Mouse (Mus musculus): Measurements from ENCODE around the gene Olfr110. TPM values are rescaled to one million over a fixed set of nuclear protein-coding genes. Genes with fewer than 3 reads are reported as not detected.

Gene Olfr110
- polyA plus RNA-seq, 1 experiment from 2014 or later: not detected

Other genes with a start within 250 kb of the Olfr110 start
- not detected in 2 replicates for gene Olfr98, start 228.7 kb upstream of the Olfr110 start, polyA plus RNA-seq (2016; fragmentation: Nextera tagmentation; extraction: Ambion mirVana)
- 1.8 and 2.1 TPM in 2 replicates for gene H2-M3, start 222.2 kb upstream of the Olfr110 start, polyA plus RNA-seq (2016; fragmentation: Nextera tagmentation; extraction: Ambion mirVana)
- gene Olfr99, start 209.0 kb upstream of the Olfr110 start, polyA plus RNA-seq (2016; fragmentation: Nextera tagmentation; extraction: Ambion mirVana): not detected in 2 replicates
- not detected in 2 replicates for gene Olfr101, start 188.2 kb upstream of the Olfr110 start, polyA plus RNA-seq (2016; fragmentation: Nextera tagmentation; extraction: Ambion mirVana)
- gene Olfr102, start 175.4 kb upstream of the Olfr110 start, polyA plus RNA-seq (2016; fragmentation: Nextera tagmentation; extraction: Ambion mirVana): not detected in 2 replicates
- gene Olfr103, start 152.8 kb upstream of the Olfr110 start, polyA plus RNA-seq (2016; fragmentation: Nextera tagmentation; extraction: Ambion mirVana): not detected in 2 replicates
- not detected in 2 replicates for gene Olfr104-ps, start 132.9 kb upstream of the Olfr110 start, polyA plus RNA-seq (2016; fragmentation: Nextera tagmentation; extraction: Ambion mirVana)
- not detected in 2 replicates for gene Olfr105-ps, start 113.4 kb upstream of the Olfr110 start, polyA plus RNA-seq (2016; fragmentation: Nextera tagmentation; extraction: Ambion mirVana)
- gene Olfr106-ps, start 102.1 kb upstream of the Olfr110 start, polyA plus RNA-seq (2016; fragmentation: Nextera tagmentation; extraction: Ambion mirVana): not detected in 2 replicates
- not detected in 2 replicates for gene Olfr107, start 93.2 kb upstream of the Olfr110 start, polyA plus RNA-seq (2016; fragmentation: Nextera tagmentation; extraction: Ambion mirVana)
- not detected in 2 replicates for gene Olfr108, start 47.0 kb upstream of the Olfr110 start, polyA plus RNA-seq (2016; fragmentation: Nextera tagmentation; extraction: Ambion mirVana)
- gene Olfr109, start 33.6 kb upstream of the Olfr110 start, polyA plus RNA-seq (2016; fragmentation: Nextera tagmentation; extraction: Ambion mirVana): not detected in 2 replicates
- gene H2-M2, start 8.9 kb upstream of the Olfr110 start, polyA plus RNA-seq (2016; fragmentation: Nextera tagmentation; extraction: Ambion mirVana): not detected in 2 replicates
- gene Olfr111, start 15.6 kb downstream of the Olfr110 start, polyA plus RNA-seq (2016; fragmentation: Nextera tagmentation; extraction: Ambion mirVana): not detected in 2 replicates
- gene Olfr112, start 77.0 kb downstream of the Olfr110 start, polyA plus RNA-seq (2016; fragmentation: Nextera tagmentation; extraction: Ambion mirVana): not detected in 2 replicates
- not detected in 2 replicates for gene Olfr113, start 85.2 kb downstream of the Olfr110 start, polyA plus RNA-seq (2016; fragmentation: Nextera tagmentation; extraction: Ambion mirVana)
- not detected in 2 replicates for gene Olfr114, start 100.3 kb downstream of the Olfr110 start, polyA plus RNA-seq (2016; fragmentation: Nextera tagmentation; extraction: Ambion mirVana)
- gene Olfr115, start 134.6 kb downstream of the Olfr110 start, polyA plus RNA-seq (2016; fragmentation: Nextera tagmentation; extraction: Ambion mirVana): not detected in 2 replicates
- not detected in 2 replicates for gene Olfr116, start 134.7 kb downstream of the Olfr110 start, polyA plus RNA-seq (2016; fragmentation: Nextera tagmentation; extraction: Ambion mirVana)
- gene Olfr117, start 171.3 kb downstream of the Olfr110 start, polyA plus RNA-seq (2016; fragmentation: Nextera tagmentation; extraction: Ambion mirVana): not detected in 2 replicates
- not detected in 2 replicates for gene Olfr118, start 174.5 kb downstream of the Olfr110 start, polyA plus RNA-seq (2016; fragmentation: Nextera tagmentation; extraction: Ambion mirVana)
- not detected in 2 replicates for gene Olfr119, start 204.1 kb downstream of the Olfr110 start, polyA plus RNA-seq (2016; fragmentation: Nextera tagmentation; extraction: Ambion mirVana)
- gene Olfr120, start 229.3 kb downstream of the Olfr110 start, polyA plus RNA-seq (2016; fragmentation: Nextera tagmentation; extraction: Ambion mirVana): not detected in 2 replicates